Mouse (Mus musculus) lung, adult 2 months (tissue): ENCODE measurements around the gene Majin. TPM values are rescaled to one million over a fixed set of nuclear protein-coding genes. Genes with fewer than 3 reads are reported as not detected.

Experiments used
- DNase-seq: peaks from one replicate; pipeline ENCODE4 v3.0.0; 2022
- H3K4me1 ChIP-seq: fragments of 200-500 bp; 2 replicates; pipeline ENCODE4 v1.6.1; 2011; ENCODE audit warnings: low read length; ENCODE audit not compliant: control insufficient read depth, insufficient read depth
- H3K4me3 ChIP-seq: fragments of 200-500 bp; replicated peaks from 2 replicates; pipeline ENCODE3; 2011; ENCODE audit warnings: low read depth, mild to moderate bottlenecking, control low read depth, low read length; ENCODE audit errors: extremely low read depth
- CTCF ChIP-seq: fragments of 200-500 bp; IDR thresholded peaks from 2 replicates; pipeline ENCODE4 v1.5.1; 2011; ENCODE audit warnings: mild to moderate bottlenecking, low read length, control low read depth; ENCODE audit not compliant: insufficient read depth
- POLR2A ChIP-seq: fragments of 200-500 bp; IDR thresholded peaks from 2 replicates; pipeline ENCODE4 v1.6.1; 2011; ENCODE audit warnings: low read depth, mild to moderate bottlenecking, control low read depth, low read length, borderline replicate concordance; ENCODE audit errors: extremely low read depth
- WGBS: fragments of 180-500 bp; shearing (Covaris S2); methylation state at CpG from one replicate; pipeline ENCODE4 v1.1.7; 2018; 5-methylcytosine and 5-hydroxymethylcytosine counted together
- polyA plus RNA-seq: library from polyadenylated mRNA; depleted of rRNA; stranded (reverse); fragments of >200 nt; gene quantifications from 2 replicates; pipeline ENCODE4 v1.2.3, GENCODE M21; 2012; rRNA removed

The Majin gene
- polyA plus RNA-seq, 1 experiment, result 0.37 TPM

GRCm38 (mm10) chr19:6268170-6268528 lies 84.0 kb downstream of the Majin start:
- H3K4me3 ChIP-seq, result no peak overlapping the region
- TF ChIP-seq CTCF (peak; percentile 93), POLR2A (no peak)
- 0 out of 2 replicates have a peak, but pooled peaks cover 2% of the 10 kb centered on the region for H3K4me1 ChIP-seq
- 6% methylated on average over 8 of the region's 8 CpGs for WGBS
- DNase-seq, result peak; percentile 89

DNA sequence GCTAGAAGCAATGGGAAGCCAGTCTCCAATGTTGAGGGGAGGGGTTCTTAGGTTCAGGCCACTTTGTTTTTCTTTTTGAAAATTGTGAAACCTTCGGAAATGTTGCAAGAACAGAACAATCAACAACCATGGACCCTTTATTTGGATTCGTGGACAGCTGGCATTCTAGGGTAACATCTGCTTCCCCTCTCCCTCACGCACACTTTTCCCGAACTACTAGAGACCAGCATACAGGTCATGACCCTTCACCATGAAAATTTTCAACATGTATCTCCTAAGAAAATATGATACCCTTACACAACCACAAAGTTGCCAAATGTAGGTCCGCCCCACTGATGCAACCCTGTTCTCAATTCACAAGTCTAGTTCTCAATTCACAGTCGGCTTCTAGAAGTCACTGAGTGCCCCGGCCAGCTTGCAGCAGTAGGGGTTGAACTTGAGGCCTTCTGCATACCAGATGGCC lies 84.5 kb downstream of the Majin start:
- TF ChIP-seq POLR2A, result no peak
- no peak for TF ChIP-seq CTCF
- DNase-seq, result no peak
- Histone ChIP-seq H3K4me3 (no peak overlapping the region), H3K4me1 (0 out of 2 replicates have a peak, but pooled peaks cover 2% of the 10 kb centered on the region)
- WGBS, result 68% methylated on average over 7 of the region's 7 CpGs

- WGBS, result 87% methylated on average over 8 of the region's 8 CpGs
- DNase-seq, result no peak
- Histone ChIP-seq H3K4me3 (no peak overlapping the region), H3K4me1 (0 out of 2 replicates have a peak, but pooled peaks cover 2% of the 10 kb centered on the region)
- no peak for TF ChIP-seq POLR2A
- no peak for TF ChIP-seq CTCF
Measured at GRCm38 (mm10) chr19:6269798-6270475, 85.7 kb downstream of the Majin start.

GRCm38 (mm10) chr19:6270661-6271060 lies 86.5 kb downstream of the Majin start:
- Histone ChIP-seq H3K4me1 (0 out of 2 replicates have a peak, but pooled peaks cover 2% of the 10 kb centered on the region), H3K4me3 (no peak overlapping the region)
- TF ChIP-seq CTCF (no peak), POLR2A (no peak)
- WGBS, result 75% methylated on average over 9 of the region's 9 CpGs
- no peak for DNase-seq

GRCm38 (mm10) chr19:6271206-6271605 lies 87.0 kb downstream of the Majin start:
- WGBS, result 66% methylated on average over 8 of the region's 8 CpGs
- DNase-seq, result no peak
- TF ChIP-seq CTCF (no peak), POLR2A (no peak)
- no peak overlapping the region for H3K4me3 ChIP-seq
- 0 out of 2 replicates have a peak, but pooled peaks cover 7% of the 10 kb centered on the region for H3K4me1 ChIP-seq

GRCm38 (mm10) chr19:6272053-6272452 lies 87.9 kb downstream of the Majin start:
- no peak overlapping the region for H3K4me3 ChIP-seq
- WGBS, result 78% methylated on average over 7 of the region's 7 CpGs
- TF ChIP-seq CTCF (no peak), POLR2A (no peak)
- 0 out of 2 replicates have a peak, but pooled peaks cover 8% of the 10 kb centered on the region for H3K4me1 ChIP-seq
- DNase-seq, result no peak

DNA sequence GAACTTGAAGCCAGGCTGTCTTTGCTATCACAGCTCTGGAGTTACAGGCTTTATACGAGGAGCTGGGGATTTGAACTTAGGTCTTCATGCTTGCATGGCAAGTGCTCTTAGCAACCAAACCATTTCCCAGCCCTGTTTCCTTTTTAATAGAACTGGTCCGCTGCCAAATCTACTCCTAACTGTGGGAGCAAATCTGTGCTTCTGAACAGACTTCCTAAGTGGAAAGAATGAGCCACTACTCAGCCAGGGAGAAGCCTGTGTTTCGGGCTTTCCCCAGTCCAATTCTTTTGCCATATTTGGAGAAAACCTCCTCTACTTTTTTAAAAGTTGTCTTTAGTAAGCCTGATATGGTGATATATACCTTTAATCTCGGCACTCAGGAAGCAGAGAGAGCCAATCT lies 88.5 kb downstream of the Majin start:
- TF ChIP-seq POLR2A (no peak), CTCF (no peak)
- DNase-seq, result no peak
- 53% methylated on average over 4 of the region's 4 CpGs for WGBS
- no peak overlapping the region for H3K4me3 ChIP-seq
- H3K4me1 ChIP-seq, result 0 out of 2 replicates have a peak, but pooled peaks cover 8% of the 10 kb centered on the region

- no peak for DNase-seq
Measured at GRCm38 (mm10) chr19:6273592-6273991, 89.4 kb downstream of the Majin start.

More at GRCm38 (mm10) chr19:6273592-6273991, 89.4 kb downstream of the Majin start:
- 69% methylated on average over 4 of the region's 4 CpGs for WGBS
- Histone ChIP-seq H3K4me3 (no peak overlapping the region), H3K4me1 (0 out of 2 replicates have a peak, but pooled peaks cover 6% of the 10 kb centered on the region)
- TF ChIP-seq POLR2A, result no peak
- TF ChIP-seq CTCF, result no peak

Other genes with a start within 250 kb of the Majin start
- 30.5 and 32.7 TPM in 2 replicates for gene Pola2, start 220.2 kb upstream of the Majin start, polyA plus RNA-seq
- not detected in 2 replicates for gene Slc22a20, start 198.2 kb upstream of the Majin start, polyA plus RNA-seq
- 55.6 and 68.9 TPM in 2 replicates for gene Capn1, start 168.5 kb upstream of the Majin start, polyA plus RNA-seq
- 41.1 and 47.1 TPM in 2 replicates for gene Syvn1, start 137.8 kb upstream of the Majin start, polyA plus RNA-seq
- gene Mrpl49, start 126.6 kb upstream of the Majin start, polyA plus RNA-seq, result 10.8 and 13.7 TPM in 2 replicates
- 896 and 1,315 TPM in 2 replicates for gene Fau, start 126.5 kb upstream of the Majin start, polyA plus RNA-seq
- gene Znhit2, start 123.2 kb upstream of the Majin start, polyA plus RNA-seq, result 47.0 and 54.7 TPM in 2 replicates
- gene Tm7sf2, start 116.0 kb upstream of the Majin start, polyA plus RNA-seq, result 34.6 and 36.5 TPM in 2 replicates
- 61.7 and 81.7 TPM in 2 replicates for gene Vps51, start 107.2 kb upstream of the Majin start, polyA plus RNA-seq
- gene Tmem262, start 104.4 kb upstream of the Majin start, polyA plus RNA-seq, result not detected in 2 replicates
- 0.50 and 0.60 TPM in 2 replicates for gene Gm28374, start 102.1 kb upstream of the Majin start, polyA plus RNA-seq
- gene Zfpl1, start 99.4 kb upstream of the Majin start, polyA plus RNA-seq, result 89.7 and 99.1 TPM in 2 replicates
- 0.63 and 0.92 TPM in 2 replicates for gene Cdca5, start 99.4 kb upstream of the Majin start, polyA plus RNA-seq
- not detected in 2 replicates for gene AC131692.1, start 90.0 kb upstream of the Majin start, polyA plus RNA-seq
- gene Naaladl1, start 78.6 kb upstream of the Majin start, polyA plus RNA-seq, result 0.20 and 0.30 TPM in 2 replicates
- gene Sac3d1, start 65.7 kb upstream of the Majin start, polyA plus RNA-seq, result 25.3 and 36.7 TPM in 2 replicates
- gene Snx15, start 56.1 kb upstream of the Majin start, polyA plus RNA-seq, result 43.8 and 45.2 TPM in 2 replicates
- gene Batf2, start 43.4 kb upstream of the Majin start, polyA plus RNA-seq, result 14.6 and 15.8 TPM in 2 replicates
- gene Arl2, start 42.8 kb upstream of the Majin start, polyA plus RNA-seq, result 128 TPM in 2 replicates
- 1.7 and 2.6 TPM in 2 replicates for gene Gpha2, start 42.0 kb downstream of the Majin start, polyA plus RNA-seq
- 58.7 and 88.5 TPM in 2 replicates for gene Ppp2r5b, start 51.5 kb downstream of the Majin start, polyA plus RNA-seq
- 37.0 and 37.7 TPM in 2 replicates for gene Atg2a, start 57.3 kb downstream of the Majin start, polyA plus RNA-seq
- gene Ehd1, start 92.3 kb downstream of the Majin start, polyA plus RNA-seq, result 399 and 593 TPM in 2 replicates
- 132 and 133 TPM in 2 replicates for gene Cdc42bpg, start 122.1 kb downstream of the Majin start, polyA plus RNA-seq
- 52.1 and 56.2 TPM in 2 replicates for gene Men1, start 150.6 kb downstream of the Majin start, polyA plus RNA-seq
- 303 and 441 TPM in 2 replicates for gene Map4k2, start 156.7 kb downstream of the Majin start, polyA plus RNA-seq
- gene Sf1, start 179.3 kb downstream of the Majin start, polyA plus RNA-seq, result 136 and 194 TPM in 2 replicates
- gene Pygm, start 200.0 kb downstream of the Majin start, polyA plus RNA-seq, result 32.8 and 135 TPM in 2 replicates
- 210 and 287 TPM in 2 replicates for gene Rasgrp2, start 215.0 kb downstream of the Majin start, polyA plus RNA-seq
- 7.3 and 11.0 TPM in 2 replicates for gene Nrxn2, start 234.3 kb downstream of the Majin start, polyA plus RNA-seq